Mouse (Mus musculus) neural tube, embryonic 13.5 days (tissue): Measurements from ENCODE around the gene Atf7. TPM values are rescaled to one million over a fixed set of nuclear protein-coding genes. Genes with fewer than 3 reads are reported as not detected.
A peak's percentile ranks its signal among the peaks of the same experiment; 100 is the strongest.

Source experiments
- ATAC-seq: fragments of 200-750 bp; cut with Nextera tagmentation; 2 replicates; pipeline ENCODE4 v1.8.0; 2017; ENCODE audit warnings: low read depth, mild to moderate bottlenecking, moderate TSS enrichment, moderate library complexity
- H3K27ac ChIP-seq: fragments of 300-500 bp; sonication (generic); replicated peaks from 2 replicates; pipeline ENCODE4 v1.5.1; 2015; ENCODE audit warnings: moderate library complexity, mild to moderate bottlenecking, inconsistent platforms
- H3K27me3 ChIP-seq: fragments of 300-500 bp; sonication (generic); 2 replicates; pipeline ENCODE4 v1.6.1; 2015; ENCODE audit warnings: mild to moderate bottlenecking, inconsistent platforms
- H3K36me3 ChIP-seq: fragments of 300-500 bp; sonication (generic); 2 replicates; pipeline ENCODE4 v1.6.1; 2015; ENCODE audit warnings: mild to moderate bottlenecking, inconsistent platforms
- H3K4me1 ChIP-seq: fragments of 300-500 bp; sonication (generic); replicated peaks from 2 replicates; pipeline ENCODE4 v1.6.1; 2015; ENCODE audit warnings: inconsistent platforms
- H3K4me2 ChIP-seq: fragments of 300-500 bp; sonication (generic); 2 replicates; pipeline ENCODE4 v1.6.1; 2015; ENCODE audit warnings: inconsistent platforms, mild to moderate bottlenecking, moderate library complexity
- H3K4me3 ChIP-seq: fragments of 300-500 bp; sonication (generic); 2 replicates; pipeline ENCODE4 v1.5.1; 2015; ENCODE audit warnings: mild to moderate bottlenecking, inconsistent platforms
- H3K9ac ChIP-seq: fragments of 300-500 bp; sonication (generic); 2 replicates; pipeline ENCODE4 v1.6.1; 2015; ENCODE audit warnings: moderate library complexity, mild to moderate bottlenecking, inconsistent platforms
- H3K9me3 ChIP-seq: fragments of 300-500 bp; sonication (generic); 2 replicates; pipeline ENCODE4 v1.6.1; 2016; ENCODE audit warnings: inconsistent platforms
- whole genome bisulfite sequencing: fragments of 180-500 bp; shearing (Covaris S2); methylation state at CpG from one replicate; pipeline ENCODE4 v1.1.7; 2015; 5-methylcytosine and 5-hydroxymethylcytosine counted together
- polyA plus RNA-seq: library from polyadenylated mRNA; unstranded; fragments of >200 nt; fragmentation: Nextera tagmentation; extraction: Ambion mirVana; gene quantifications from 2 replicates; pipeline ENCODE4 v1.2.1, GENCODE M21; 2015

The Atf7 gene
- polyA plus RNA-seq, 1 experiment from 2014 or later = 22.5 TPM

GRCm38 (mm10) chr15:102533926-102534325 lies 91.3 kb downstream of the Atf7 start:
- H3K4me1 ChIP-seq = no peaks in the 10 kb centered on the region; the same call in 1 of the 2 replicates
- H3K9me3 ChIP-seq = no peaks in the 10 kb centered on the region
- H3K36me3 ChIP-seq = peaks cover 67% of the 10 kb centered on the region
- no peak overlapping the region for H3K27ac ChIP-seq
- H3K4me3 ChIP-seq = no peak overlapping the region
- no peaks in the 10 kb centered on the region for H3K27me3 ChIP-seq
- WGBS = 91% methylated on average over 7 of the region's 7 CpGs
- no peak overlapping the region for H3K4me2 ChIP-seq
- H3K9ac ChIP-seq = no peak overlapping the region
- ATAC-seq = no peak

DNA sequence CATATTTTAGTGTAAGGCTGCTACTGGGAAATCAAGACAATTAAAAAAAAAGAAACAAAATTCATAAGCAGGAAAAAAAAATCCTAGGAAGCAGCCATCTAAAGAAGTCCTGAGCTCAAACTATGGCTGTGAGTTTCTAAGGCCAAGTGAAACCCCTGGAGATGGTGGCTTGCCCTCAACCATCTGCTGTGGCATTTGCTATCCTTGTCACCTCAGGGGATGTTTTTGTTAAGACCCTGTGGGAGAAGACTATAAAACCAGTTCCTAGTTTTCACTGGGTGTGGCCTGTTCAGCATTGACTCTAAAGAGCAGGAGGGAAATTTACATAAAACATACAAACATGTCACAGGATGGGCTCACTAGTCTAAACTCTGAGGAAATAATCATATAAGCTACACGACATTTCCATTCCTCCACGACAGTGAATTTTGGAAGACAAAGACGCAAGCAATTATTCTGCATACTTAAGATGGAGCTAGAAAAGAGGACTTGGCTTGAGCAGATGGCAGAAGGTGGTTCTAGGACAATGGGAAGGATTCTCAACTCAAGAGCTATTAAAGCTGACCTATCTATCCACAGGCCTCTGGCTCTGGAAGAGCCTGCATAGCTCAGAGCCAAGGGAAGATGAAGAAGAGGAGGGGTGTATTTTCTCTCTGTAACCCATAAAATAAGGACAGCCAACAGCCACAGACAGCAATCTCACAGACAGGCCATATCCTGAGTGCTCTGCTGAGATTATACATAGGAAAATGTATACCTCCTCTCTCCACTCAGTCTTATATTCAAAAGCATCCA lies 93.0 kb downstream of the Atf7 start:
- no peaks in the 10 kb centered on the region for H3K9me3 ChIP-seq

GRCm38 (mm10) chr15:102531586-102531985 lies 93.7 kb downstream of the Atf7 start:
- no peak for ATAC-seq
- WGBS = 87% methylated on average over 4 of the region's 4 CpGs
- H3K27ac ChIP-seq = no peak overlapping the region
- no peak overlapping the region for H3K4me3 ChIP-seq
- H3K9me3 ChIP-seq = no peaks in the 10 kb centered on the region
- H3K36me3 ChIP-seq = peaks cover 69% of the 10 kb centered on the region
- H3K4me2 ChIP-seq = no peak overlapping the region
- H3K9ac ChIP-seq = no peak overlapping the region
- no peaks in the 10 kb centered on the region; the same call in 1 of the 2 replicates for H3K4me1 ChIP-seq
- no peaks in the 10 kb centered on the region for H3K27me3 ChIP-seq

More for the DNA sequence above, 93.0 kb downstream of the Atf7 start:
- 80% methylated on average over 3 of the region's 3 CpGs for WGBS
- H3K27me3 ChIP-seq = no peaks in the 10 kb centered on the region
- ATAC-seq = no peak
- no peak overlapping the region for H3K4me2 ChIP-seq
- H3K4me1 ChIP-seq = no peaks in the 10 kb centered on the region; the same call in 1 of the 2 replicates
- no peak overlapping the region for H3K4me3 ChIP-seq
- H3K36me3 ChIP-seq = peaks cover 74% of the 10 kb centered on the region
- peak overlapping the region; percentile 17; the same call in 1 of the 2 replicates for H3K9ac ChIP-seq
- H3K27ac ChIP-seq = no peak overlapping the region

- peaks cover 60% of the 10 kb centered on the region for H3K36me3 ChIP-seq
Measured at GRCm38 (mm10) chr15:102530566-102530965, 94.7 kb downstream of the Atf7 start.

GRCm38 (mm10) chr15:102528396-102528795 lies 96.9 kb downstream of the Atf7 start:
- no peaks in the 10 kb centered on the region for H3K27me3 ChIP-seq
- no peak overlapping the region for H3K4me3 ChIP-seq
- 97% methylated on average over 1 of the region's 1 CpGs for WGBS
- H3K9me3 ChIP-seq = no peaks in the 10 kb centered on the region
- ATAC-seq = no peak
- peaks cover 18% of the 10 kb centered on the region for H3K4me1 ChIP-seq
- no peak overlapping the region for H3K4me2 ChIP-seq
- no peak overlapping the region for H3K27ac ChIP-seq
- H3K9ac ChIP-seq = no peak overlapping the region
- peaks cover 60% of the 10 kb centered on the region for H3K36me3 ChIP-seq

More at GRCm38 (mm10) chr15:102530566-102530965, 94.7 kb downstream of the Atf7 start:
- Histone ChIP-seq H3K27ac (no peak overlapping the region), H3K27me3 (no peaks in the 10 kb centered on the region), H3K9ac (no peak overlapping the region), H3K4me1 (no peaks in the 10 kb centered on the region; the same call in 1 of the 2 replicates), H3K4me3 (no peak overlapping the region), H3K9me3 (no peaks in the 10 kb centered on the region), H3K4me2 (no peak overlapping the region)
- 83% methylated on average over 4 of the region's 4 CpGs for WGBS
- no peak for ATAC-seq

DNA sequence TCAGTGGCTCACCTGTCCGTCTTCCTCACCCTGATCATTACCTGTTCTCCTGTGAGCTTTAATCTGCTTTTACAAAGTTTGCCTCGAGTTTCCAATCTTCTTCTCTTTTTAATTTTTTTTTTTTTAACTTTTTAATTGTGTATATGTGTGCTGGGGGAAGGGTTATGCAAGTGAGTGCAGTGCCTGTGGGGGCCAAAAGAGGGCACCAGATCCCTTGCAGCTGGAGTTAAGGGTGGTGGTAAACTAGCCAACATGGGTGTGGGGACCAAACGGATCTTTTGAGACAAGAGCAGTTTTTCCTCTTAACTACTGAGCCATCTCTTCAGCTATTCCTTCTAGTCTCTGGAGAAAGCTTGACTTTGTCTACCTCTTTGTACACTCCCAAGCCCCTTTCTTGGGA lies 97.3 kb downstream of the Atf7 start:
- no peak overlapping the region for H3K4me2 ChIP-seq
- no peak overlapping the region for H3K4me3 ChIP-seq
- H3K27me3 ChIP-seq = no peaks in the 10 kb centered on the region
- 81% methylated on average over 3 of the region's 3 CpGs for WGBS
- no peak overlapping the region for H3K9ac ChIP-seq
- peaks cover 18% of the 10 kb centered on the region for H3K4me1 ChIP-seq
- H3K9me3 ChIP-seq = no peaks in the 10 kb centered on the region
- no peak overlapping the region for H3K27ac ChIP-seq
- H3K36me3 ChIP-seq = peaks cover 57% of the 10 kb centered on the region
- no peak for ATAC-seq

DNA sequence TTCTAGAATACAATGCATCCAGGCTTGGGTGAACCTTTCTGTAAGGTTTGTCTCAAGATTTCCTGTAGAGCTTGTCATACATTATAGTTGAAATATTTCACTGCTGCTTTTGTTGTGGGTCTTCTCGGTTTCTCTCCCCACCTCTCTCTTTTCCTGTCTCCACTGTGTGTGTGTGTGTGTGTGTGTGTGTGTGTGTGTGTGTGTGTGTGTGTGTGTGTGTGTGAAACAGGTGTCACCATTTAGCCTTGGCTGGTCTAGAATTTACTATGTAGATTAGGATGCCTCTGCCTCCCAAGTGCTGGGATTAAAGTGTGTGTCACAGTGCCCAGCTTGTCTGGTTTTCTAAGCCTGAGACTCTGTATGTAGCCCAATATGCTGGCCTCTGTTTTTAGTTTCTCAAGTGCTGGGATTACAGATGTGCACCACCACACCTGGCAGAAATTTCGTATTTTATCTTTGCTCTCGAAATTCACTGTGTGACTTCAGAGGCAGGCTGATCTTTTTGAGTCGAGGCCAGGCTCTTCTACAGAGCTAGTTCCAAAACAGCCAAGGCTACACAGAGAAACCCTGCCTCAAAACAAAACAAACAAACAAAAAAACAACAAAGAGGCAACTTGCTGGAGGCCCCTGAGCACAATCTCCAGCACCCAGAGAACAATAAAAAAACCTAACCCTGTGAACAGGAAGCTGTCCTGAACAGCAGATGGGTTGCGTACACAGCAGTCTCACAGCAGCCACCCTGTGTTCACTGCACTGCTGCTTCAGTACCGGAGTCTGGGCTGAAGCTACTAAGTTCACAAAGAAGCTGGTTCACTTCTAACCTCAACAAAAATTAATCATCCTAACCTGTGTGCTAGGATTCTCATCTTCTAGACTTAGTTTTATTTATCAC lies 98.9 kb downstream of the Atf7 start:
- Histone ChIP-seq H3K4me1 (peaks cover 18% of the 10 kb centered on the region), H3K27me3 (no peaks in the 10 kb centered on the region), H3K9me3 (no peaks in the 10 kb centered on the region), H3K36me3 (peaks cover 67% of the 10 kb centered on the region), H3K27ac (no peak overlapping the region), H3K4me2 (no peak overlapping the region), H3K4me3 (no peak overlapping the region), H3K9ac (no peak overlapping the region)
- WGBS = 87% methylated on average over 6 of the region's 6 CpGs
- no peak for ATAC-seq

DNA sequence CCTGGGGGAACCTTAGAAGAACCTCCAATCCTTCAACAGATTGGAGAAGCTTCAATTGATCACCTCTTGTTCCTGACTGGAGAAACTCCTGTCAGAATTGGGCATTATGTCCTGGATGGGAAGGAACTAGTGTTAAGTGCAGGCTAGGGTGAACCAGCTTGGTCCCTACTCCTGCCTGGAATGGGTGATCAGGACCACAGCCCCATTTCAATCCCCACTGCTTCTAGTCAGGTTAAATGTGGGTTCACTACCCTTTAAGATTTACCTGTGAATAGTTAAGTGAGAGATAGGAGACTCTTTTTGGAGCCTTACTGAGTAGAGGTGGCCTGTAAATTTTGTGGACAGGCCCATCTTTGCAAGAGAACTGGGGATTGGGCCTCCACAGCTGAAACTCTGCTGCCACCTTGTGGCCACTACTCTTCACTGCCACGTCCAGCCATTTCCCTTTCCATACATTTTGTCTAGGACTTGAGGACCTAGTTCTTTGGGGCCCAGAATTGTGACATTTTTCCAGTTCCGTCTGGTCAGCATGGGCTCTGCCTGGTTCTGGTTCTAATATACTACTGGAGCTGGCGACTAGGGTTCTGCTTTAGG lies 100.3 kb downstream of the Atf7 start, which contains the start of gene Npff:
Gene Npff (minus strand): TSS at position 51 of the 594 bp plus-strand sequence.
- peak within 1 kb of the TSS; percentile 35 for H3K9ac ChIP-seq
- H3K36me3 ChIP-seq = peaks cover 63% of the 10 kb centered on the region
- H3K4me1 ChIP-seq = peaks cover 27% of the 10 kb centered on the region
- no peak within 1 kb of the TSS for H3K4me3 ChIP-seq
- no peaks in the 10 kb centered on the region for H3K27me3 ChIP-seq
- peak within 1 kb of the TSS; percentile 67 for H3K27ac ChIP-seq
- peak; percentile 26; the same call in 1 of the 2 replicates for ATAC-seq
- 4% methylated on average over 3 of the region's 3 CpGs for WGBS
- peak within 1 kb of the TSS; percentile 20 for H3K4me2 ChIP-seq
- H3K9me3 ChIP-seq = no peaks in the 10 kb centered on the region

- Histone ChIP-seq H3K9ac (no peak overlapping the region), H3K27ac (no peak overlapping the region), H3K4me3 (no peak overlapping the region), H3K4me2 (no peak overlapping the region), H3K4me1 (peaks cover 39% of the 10 kb centered on the region), H3K27me3 (no peaks in the 10 kb centered on the region), H3K9me3 (no peaks in the 10 kb centered on the region), H3K36me3 (peaks cover 36% of the 10 kb centered on the region)
- WGBS = 81% methylated on average over 4 of the region's 4 CpGs
- ATAC-seq = no peak
Measured at GRCm38 (mm10) chr15:102521480-102521879, 103.8 kb downstream of the Atf7 start.

GRCm38 (mm10) chr15:102520416-102520815 lies 104.8 kb downstream of the Atf7 start:
- Histone ChIP-seq H3K4me2 (no peak overlapping the region), H3K9me3 (no peaks in the 10 kb centered on the region), H3K4me3 (no peak overlapping the region), H3K4me1 (peaks cover 48% of the 10 kb centered on the region), H3K36me3 (peaks cover 36% of the 10 kb centered on the region), H3K9ac (peak overlapping the region; percentile 22), H3K27ac (no peak overlapping the region), H3K27me3 (no peaks in the 10 kb centered on the region)
- ATAC-seq = no peak
- 85% methylated on average over 4 of the region's 4 CpGs for WGBS

DNA sequence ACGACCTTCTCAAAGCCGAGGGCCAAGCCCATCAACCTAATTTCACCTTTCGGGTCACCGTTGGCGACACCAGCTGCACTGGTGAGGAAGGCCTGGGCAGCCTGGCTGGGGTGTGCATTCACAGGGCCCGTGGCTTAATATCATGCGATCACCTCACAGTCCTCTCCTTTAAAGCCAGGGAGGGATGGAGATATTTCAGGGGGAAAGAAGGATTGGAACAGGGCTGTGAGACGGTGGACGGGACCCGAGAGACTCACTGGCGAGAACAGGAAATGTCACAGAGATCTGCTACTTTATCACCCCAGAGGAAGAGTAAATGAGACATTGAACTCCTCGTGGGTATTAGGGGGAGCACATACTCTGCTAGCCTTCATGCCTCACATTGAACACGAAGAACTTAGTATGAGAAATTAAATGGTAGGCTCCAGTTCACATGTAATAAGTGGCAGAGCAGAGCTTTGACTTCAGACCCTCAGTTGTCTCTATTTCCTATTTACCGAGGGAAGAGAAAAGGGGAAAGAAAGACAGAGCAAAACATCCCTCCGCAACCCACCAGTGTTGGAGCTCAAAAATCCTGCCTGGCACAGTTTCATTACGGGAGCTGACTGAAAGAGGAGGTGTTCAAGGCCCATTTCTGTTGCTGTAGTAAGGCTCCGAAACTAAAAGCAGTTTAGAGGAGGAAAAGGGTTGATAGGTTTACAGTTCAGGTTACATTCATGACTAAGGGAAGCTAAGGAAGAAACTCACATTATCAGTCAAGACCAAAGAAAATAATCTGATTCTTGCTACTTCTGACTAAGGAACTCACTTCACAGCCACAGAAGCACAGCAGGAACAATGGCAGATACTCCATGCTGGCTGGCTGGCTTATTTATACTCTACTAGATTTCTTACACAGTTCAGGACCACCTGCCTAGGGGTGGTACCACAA lies 105.8 kb downstream of the Atf7 start:
- Histone ChIP-seq H3K9ac (peak overlapping the region; percentile 87), H3K4me2 (peak overlapping the region; percentile 69), H3K9me3 (no peaks in the 10 kb centered on the region), H3K4me1 (peaks cover 49% of the 10 kb centered on the region), H3K4me3 (peak overlapping the region; percentile 71), H3K36me3 (peaks cover 34% of the 10 kb centered on the region), H3K27me3 (no peaks in the 10 kb centered on the region), H3K27ac (peak overlapping the region; percentile 99)
- no peak for ATAC-seq
- WGBS = 69% methylated on average over 17 of the region's 17 CpGs
